Mouse (Mus musculus): Measurements from ENCODE around the gene Swi5.

DNA sequence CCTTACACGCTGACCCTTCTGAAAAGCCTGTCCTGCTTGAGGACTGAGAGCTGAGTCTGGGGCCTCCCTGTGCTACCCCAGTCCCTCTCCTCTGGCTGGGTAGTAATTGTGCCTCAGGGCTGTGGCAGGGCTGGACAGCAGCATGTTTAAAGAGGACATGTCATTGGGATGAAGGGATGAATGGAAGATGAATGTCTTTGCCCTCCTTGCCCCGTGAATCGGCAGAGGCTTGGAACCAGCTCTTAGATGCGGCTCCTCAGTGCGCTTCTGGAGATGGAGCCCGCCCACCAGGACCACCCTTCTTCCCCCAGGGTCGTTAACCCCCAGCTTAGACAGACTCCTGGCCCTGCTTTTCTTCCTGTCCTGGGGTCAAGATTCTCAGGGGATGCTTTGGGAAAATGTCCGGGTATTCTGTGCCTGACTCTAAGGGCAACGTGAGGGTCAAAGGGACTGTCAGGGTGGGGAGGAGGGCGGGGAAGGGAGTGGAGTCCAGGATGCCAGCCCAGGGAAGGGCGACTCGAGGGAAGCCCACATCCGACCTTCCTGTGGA is 41.1 kb upstream of the Swi5 start:
- TF ChIP-seq CTCF (IDR thresholded peaks at IDR 0.05; ENCODE audit: insufficient read depth, low read depth, low read length) = no peak
- TF ChIP-seq POLR2A (IDR thresholded peaks at IDR 0.05; ENCODE audit: insufficient read depth, low read depth, low read length) = no peak
